Mouse (Mus musculus) retina, embryonic 14.5 days (tissue): Measurements from ENCODE around the gene Il21r.

Source experiments
- DNase-seq: peaks from one replicate; pipeline ENCODE4 v3.0.0-alpha.2; 2015; ENCODE audit warnings: low spot score

The Il21r gene

DNA sequence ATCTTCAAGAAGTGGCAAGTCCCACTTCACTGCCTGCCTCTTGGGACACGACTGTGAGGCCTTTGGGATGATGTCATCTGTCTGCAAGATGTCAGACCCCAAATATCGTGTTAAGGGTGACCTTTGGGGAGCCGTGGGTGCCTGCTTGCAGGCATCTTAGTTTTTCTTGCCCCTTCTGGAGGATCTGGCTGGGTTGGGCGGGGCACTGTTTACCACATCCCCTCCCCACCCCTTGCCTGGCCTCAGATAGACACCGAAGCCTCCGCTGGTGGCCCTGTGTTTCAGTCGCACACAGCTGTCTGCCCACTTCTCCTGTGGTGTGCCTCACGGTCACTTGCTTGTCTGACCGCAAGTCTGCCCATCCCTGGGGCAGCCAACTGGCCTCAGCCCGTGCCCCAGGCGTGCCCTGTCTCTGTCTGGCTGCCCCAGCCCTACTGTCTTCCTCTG, at the start of gene Il21r:
Gene Il21r, plus strand, starts transcription at position 245 of the 447 bp plus-strand sequence.
- no peak for DNase-seq

DNA sequence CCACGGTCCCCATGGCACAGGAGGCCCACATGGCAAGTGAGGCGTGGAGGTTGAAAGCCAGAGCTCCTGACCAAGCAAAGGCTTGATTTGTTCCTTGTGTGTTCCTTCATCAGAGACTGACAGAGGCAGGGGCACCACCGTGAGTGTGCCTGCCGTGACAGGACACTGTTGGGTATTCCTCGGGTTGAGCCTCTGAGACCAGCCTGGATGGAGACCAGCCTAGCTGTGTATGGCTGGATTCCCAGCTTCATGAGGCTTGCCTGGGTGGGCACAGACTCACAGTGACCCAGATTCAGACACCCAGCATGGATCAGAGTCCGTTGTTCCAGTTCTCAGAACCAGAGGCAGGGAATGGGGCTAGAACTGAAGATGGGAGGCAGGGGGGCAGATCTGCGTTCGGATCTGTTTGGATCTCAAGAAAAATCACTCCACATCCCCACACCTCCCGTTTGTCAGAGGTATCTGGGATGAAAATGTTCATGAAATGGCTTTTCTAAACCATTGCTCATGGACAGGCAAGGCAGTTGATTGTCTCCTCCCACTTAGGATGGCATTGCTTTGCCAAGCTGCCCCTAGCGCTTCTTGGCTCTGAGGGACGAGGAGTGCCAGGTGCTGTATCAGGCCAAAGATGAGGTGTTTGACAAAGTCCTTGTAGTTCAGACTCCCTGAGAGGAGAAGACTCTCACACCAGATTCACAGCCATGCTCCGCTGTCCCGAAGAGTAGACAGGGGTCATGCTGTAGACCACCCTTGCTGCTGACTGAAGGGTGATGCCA, 49.4 kb upstream of the Il21r start:
- DNase-seq: no peak

DNA sequence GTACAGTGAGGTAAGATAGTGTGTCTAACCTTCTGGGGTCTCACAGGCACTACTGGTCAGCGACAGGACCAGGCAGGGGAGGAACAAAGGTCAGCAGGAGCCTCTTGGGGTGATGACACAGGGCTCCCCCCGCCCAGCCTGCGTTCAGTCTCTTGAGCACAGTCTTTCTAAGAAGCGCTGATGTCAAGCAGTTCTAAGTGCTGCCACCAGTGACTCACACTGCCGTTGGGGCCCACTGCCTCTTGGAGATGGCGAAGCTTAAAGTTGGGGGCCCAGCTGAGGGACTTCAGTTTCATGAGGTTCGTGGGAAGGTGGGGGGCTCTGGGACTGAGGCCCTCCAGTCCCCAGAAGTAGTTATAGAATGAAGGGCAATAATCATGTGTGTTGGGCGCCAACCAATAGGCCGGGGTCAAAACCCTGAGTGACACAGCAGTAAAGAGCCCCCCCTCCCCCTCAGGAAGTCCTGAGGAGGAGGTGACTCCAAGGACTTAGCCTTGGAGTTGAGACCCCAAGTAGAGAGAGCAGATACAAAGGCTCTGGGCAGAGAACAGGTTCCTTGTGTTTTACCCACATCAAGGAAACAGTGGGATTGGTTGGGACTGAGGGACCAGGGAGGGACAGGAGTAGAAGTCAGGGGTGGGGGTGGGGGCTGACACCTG, 48.6 kb upstream of the Il21r start:
- DNase-seq: no peak

DNA sequence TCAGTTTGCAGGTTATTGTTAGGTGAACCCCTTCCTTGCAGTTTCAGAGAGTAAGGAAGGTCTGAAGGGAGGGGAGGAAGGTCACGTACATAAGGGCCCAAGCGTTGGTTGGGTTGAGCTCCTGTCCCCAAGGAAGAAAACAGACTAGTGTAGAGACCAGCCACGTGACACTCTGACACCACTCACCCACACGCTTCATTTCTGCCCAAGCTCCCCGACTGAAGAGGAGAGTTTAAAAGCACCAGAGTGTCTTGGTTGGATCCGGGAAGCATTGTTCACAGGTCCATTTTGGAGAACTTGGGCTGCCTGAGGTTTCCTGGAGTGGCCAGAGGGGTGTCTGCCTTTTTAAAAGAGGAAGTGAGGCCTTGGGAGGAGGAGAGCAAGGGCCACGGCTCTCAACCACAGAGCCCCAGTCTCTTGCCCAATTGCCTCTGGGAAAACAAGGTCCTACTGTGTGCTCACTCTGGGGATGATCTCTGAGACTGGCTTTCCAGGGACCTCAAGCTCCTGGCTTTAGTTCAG, 47.8 kb upstream of the Il21r start:
- no peak for DNase-seq

DNA sequence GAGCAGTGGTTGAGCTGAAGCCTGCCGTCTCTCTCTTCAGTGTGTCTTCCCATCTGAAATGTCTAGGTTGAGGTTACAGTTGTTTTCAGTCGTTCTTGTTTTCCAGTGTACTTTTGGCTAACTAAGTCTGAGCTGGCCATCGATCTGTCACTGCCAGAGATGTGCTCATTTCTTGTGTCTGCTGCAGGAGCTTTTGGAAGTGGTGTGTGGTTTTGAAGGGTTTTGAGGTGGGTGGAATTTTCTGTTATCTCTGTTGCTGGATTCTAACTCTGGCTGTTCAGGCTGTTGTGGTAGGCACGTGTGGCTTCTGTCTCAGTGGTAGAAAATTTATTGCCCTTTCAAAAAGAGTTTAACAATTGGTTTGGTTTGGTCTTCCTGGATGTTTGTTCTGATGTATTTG, 47.1 kb upstream of the Il21r start:
- DNase-seq: no peak

DNA sequence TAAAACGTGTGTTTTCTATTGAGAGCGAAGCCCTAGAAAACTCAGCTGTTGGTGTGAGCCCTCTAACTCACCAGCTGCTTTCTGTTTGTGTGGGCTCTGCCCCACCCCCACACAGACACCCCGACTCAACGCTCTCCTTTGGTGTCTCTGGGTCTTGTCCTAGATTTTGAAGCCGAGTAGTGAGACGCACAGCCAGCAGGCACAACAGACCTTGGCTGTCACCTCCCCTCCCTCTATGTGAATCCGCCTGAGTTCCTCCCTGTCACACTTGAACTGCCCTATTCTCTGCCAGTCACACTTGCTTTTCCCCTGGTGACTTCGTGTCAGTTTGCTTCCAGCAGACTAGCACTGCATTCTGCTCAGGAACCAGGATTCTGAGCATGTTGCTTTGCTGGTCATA, 46.4 kb upstream of the Il21r start:
- peak; percentile 48 for DNase-seq

DNA sequence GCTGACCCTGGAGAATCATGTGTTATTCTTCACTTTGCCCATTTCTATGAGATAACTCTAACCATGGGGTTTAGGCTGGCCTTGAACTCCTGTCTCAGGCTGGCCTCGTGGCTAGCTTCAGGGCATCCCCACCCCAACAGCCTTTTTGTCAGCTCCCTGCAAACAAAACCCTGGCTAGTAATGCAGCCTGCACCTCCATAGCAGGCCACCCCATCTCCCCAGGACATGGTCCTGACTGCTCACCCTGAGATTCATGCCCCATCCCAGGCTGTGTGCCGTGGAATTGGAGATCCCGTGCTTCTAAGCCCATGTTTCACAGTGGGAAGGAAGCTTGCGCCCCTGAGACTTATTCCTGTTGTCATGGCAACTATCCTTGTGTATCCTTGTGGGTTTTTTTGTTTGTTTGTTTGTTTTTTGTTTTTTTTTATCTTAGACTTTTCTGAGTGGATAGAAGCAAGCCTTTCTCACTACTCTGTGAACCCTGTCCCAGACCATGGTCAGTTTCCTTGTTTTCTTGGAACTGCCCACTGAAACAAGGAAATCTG, 44.8 kb upstream of the Il21r start:
- no peak for DNase-seq

DNA sequence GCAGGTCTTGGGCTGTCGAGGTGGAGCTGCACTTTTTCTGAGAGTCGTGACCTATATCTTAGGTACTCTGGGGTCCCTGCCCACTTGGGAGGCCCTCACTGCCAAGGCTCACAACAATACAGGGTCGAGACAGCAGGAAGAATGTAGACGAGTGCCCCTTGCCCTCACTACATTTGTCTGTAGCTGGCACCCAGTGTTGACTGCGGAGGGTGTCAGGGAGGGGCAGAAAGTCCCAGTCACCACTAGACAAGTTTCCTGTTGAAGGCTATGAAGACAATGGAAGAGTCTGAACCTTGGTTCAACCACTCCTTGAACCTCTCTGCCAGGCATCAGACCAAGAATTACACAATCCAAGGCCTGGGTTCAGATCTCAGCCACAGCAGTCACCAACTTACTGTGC, 44.2 kb upstream of the Il21r start:
- no peak for DNase-seq

DNA sequence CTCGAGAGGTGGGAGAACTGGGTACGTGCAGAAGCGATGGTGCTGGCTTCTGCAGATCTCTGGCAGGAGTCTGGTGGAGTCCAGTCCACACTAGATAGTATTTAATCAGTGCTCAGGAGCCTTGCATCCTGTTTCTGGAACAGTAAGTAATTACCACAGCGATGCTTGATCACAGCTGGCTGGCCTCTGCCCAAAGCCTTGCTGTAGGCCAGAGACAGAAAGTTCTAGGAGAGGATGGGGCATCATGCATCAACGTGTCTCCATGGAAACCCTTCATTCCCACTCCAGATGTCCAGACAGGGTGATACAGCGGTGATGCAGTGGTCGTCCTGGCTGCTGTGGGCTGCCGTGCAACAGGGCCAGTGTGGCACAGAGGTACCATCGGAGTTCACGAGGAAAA, 43.7 kb upstream of the Il21r start:
- DNase-seq: no peak

DNA sequence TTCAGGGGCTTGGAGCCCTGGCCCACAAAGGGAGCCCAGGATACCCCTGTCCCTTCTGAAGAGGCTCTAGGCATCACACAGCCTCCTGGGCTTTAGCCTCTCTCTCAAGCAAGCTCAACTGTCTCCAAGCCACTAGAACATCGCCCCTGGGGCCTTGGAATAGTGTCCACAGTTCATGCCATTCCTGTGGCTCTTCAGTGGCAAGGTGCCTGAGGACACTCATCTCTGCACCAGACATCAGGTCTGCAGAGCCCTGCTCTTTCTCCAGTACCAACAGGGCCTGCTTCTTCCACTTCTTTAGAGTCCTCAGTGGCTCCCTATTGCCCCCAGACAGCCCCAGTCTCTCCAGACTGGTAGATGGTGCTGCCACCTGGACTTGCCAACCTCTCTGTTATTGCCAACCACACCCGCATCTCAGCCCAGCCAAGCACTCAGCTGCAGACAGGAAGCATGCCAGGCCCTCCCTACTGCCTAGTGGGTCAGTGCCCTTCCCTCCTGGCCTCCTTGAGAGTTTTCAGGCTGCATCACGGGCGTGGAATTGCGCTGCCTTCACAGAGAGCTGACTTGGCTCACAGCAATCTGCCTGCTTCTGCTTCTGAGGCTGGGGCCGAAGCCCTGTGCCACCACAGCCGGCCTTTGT, 43.0 kb upstream of the Il21r start:
- no peak for DNase-seq

DNA sequence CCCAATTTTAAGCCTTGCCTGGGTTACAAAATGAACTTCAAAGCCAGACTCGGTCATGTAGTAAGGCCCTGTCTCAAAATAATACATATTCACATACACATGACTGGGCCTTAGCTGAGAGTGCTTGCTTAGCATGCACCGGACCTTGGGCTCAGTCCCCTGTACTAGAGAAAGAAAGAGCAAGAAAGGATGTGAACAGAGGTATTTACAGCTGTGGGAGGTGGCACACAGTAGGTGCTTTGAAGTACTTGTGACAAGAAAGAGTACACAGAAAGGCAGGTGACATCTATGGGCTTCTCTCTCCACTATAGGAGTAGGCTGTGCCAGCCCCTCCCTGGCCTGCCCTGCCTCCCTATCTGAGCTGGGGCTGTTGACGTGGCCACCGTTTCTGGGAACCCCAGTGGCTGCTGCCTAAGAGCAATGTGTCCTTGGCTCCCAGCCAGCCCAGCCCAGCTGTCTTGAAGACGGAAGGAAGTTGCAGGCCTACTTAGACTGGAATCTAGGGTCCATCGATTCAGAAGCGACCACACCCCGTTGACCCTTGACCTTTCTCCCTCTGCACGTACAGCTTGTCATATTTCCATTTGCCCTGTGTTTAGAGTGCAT, 42.0 kb upstream of the Il21r start:
- DNase-seq: no peak

DNA sequence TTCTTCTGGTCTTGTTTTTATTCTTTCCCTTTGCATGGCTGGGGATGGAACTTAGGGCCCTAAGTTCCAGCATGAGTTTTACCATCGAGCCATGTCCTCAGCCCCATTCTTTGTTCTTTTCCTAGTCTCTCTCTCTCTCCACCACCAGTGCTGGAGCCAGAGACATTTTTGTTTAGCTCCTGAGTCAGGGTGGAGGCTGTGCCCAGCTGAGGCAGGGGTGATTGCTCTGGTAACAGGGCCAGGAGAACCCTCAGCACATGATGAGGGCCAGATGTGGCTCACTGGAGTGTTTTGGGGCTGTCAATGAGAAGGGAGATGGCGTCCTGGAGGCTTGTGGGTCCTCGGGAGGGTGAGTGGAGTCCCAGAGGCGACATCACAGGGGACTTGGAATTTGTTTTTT, 40.8 kb upstream of the Il21r start:
- DNase-seq: no peak

DNA sequence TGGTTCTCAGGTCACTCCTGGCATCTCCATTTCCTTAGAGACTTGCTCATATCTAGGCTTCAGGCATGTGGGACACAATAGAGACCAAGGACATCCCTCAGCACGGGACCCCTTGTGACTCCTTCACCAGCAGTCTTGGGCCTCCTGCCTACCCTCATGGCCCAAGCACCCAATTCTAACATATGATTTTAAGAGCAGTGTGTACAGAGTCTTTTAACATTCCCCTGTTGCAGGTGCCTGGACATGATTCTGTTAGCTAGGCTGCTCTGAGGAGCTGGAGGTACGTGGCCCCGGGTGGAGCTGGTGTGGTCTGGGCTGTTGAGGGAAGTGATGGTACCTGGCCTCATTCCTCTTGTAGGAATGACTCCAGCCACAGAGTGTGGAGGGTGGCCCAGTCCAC, 40.1 kb upstream of the Il21r start:
- DNase-seq: no peak

DNA sequence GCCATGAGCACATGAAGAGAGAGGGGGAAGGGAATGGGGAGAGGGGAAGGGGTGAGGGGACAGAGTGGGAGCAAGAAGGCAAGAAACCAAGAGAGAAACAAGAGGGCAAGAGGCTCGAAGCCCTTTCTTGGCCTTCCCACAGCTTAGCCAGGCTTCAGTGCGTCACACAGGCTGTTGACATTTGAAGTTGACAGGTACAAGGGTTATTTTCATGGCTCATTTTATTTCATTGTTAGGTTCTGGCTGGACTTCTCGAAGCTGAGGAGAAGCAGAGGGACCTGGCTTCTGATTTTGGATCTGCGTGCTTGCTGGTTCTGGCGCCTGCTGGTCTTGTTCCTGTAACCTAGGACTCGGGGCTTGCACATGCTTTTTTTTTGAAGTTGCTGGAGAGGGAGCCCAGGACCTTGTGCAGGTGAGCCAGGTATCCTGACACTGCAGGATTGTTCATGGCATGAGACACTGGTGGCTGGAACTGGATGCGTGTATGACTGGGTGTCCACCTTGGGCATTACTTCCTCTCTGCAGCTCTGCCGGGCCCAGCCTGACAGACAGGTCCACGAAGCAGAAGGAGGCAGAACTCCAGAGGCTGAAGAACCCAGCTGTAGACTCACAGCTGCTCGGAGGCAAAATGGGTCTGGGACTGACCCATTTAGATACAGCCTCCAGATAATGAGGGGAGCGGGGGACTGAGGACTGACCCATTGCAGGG, 38.8 kb upstream of the Il21r start:
- no peak for DNase-seq

DNA sequence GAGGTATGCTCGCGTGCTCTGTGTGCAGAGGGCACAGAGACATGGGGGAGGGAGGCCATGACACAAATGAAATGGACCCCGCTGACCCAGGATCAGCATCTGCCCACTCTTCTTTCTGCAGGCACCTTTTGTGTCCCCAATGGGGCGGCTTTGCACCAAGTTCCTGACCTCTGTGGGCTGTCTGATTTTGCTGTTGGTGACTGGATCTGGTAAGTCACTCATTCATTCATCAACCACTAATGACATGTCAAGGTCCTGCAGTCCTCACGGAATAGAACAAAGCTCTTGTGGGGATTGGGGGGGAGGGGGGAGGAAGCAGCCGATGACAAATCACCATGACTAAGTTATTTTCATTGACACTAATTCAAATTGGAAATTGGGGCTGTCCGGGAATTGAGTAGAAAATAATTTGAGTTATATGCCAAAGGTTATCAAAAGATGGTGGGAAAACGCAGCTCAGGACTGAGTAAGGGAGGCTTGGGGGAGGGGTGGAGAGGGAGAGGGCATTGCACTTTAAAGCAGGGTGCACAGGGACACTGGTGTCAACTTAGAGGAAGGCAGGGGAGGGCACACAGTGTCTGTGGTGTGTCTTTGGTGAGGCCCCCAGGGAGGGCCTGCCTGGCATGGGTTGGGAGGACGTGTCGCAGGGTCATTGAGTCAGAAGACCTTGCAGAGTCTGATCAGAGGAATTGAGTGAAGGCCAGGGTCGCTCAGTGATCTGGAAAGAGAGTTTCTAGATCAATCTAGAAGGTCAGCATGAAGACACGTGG, 37.5 kb upstream of the Il21r start:
- DNase-seq: no peak

DNA sequence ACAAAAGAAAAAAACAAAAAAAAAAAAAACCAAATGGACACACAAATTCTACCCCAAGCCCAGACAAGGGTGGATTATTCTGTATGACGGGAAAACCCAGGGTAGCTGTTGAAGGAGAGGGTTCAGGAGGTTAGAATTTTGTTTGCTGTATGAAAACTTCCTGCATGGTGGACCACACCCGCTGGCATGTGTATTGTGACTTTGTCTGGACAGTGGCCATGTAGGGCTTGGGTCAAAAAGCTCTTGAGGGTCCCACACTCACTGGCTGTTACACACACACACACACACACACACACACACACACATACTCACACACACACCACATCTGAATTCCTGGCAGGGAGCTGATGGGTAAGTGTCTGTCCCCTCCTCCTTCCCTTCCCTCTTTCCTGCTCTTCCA, 36.8 kb upstream of the Il21r start:
- no peak for DNase-seq

DNA sequence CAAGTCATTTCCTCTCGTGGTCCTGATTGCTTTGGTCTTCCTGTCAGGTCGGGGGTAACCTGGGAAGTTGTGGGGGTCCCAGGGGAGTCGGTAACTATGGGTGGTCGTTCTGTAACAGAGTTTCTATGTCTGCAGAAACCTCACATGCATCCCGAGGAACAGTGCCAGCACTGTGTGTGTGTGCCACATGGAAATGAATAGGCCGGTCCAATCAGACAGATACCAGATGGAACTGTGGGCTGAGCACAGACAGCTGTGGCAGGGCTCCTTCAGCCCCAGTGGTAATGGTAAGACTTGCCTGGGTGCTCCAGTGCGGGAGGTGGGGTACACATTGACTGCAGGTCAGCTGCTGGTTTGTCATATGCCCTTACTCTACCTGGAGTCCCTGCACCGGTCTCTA, 34.3 kb upstream of the Il21r start:
- no peak for DNase-seq

DNA sequence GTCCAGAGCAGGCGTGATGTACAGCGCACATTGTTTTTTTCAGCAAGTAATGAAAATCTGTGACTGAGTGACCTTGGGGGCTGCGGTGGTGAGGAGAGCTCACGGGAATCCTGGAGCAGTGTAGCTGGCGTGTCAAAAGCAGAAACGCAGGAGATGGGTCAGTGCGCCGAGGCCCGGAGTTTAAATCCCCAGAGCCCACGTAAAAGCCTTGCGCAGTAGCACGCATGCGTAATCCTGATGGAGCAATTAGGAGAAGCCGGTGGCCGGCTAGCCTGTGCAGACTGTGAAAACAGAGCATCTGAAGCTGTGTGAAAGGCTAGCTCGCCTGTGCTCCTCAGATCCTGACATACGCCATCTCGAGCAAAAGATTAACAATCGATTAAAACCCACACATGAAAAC, 31.3 kb upstream of the Il21r start:
- DNase-seq: no peak

DNA sequence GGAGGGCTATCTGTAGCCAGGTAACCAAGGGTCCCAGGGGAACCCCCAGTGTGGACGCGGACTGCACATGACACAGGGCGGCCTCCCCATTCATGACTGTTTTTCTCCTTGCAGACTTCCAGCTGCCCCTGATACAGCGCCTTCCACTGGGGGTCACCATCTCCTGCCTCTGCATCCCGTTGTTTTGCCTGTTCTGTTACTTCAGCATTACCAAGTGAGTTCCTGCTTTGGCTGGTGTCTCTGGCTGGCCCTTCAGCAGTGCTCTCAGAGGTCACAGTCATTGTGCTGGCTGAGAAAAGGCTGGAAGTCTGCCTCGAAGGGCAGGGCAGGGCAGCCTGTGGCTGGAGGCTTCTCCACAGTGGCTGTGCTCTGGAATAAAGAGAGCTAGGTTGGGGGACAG, 30.5 kb upstream of the Il21r start:
- no peak for DNase-seq

DNA sequence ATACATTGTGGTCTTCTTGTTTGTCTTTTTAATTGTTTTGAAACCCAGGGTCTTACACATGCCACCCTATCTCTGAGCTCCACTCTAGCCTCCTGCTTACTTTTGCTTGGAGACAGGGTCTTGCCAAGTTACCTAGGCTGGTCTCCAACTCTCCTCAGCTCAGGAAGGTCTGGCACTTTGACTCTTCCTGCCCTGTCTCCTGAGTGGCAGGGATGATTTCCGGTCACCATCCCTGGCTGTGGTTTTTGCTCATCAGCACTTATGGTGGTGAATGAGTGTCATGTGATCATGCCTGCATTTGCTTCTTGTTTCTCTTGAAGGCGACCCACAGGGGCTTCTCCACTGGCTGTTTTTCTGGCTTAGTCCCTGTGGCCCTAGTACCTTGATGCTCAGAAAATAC, 29.4 kb upstream of the Il21r start:
- DNase-seq: no peak

DNA sequence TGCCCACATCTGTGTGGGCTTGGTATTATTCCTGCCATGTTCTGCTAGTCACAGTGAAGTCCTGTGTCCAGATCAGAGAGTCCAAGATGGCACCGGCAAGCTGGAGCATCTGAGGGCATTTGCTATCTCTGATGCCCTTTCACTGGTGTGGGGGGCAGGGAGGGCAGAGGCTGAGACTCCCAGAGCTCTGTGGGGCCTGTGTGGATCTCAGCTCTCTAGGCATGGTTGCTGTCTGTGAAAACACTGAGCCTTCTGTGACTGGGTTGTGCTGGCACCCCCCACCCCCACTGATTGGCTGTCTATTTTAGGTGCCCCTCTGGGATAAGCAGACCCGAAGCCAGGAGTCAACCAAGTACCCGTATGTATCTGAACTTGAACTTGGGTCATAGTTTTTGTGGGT, 28.4 kb upstream of the Il21r start:
- no peak for DNase-seq
